Mouse (Mus musculus): ENCODE data around the gene Naga.

Naga gene

DNA sequence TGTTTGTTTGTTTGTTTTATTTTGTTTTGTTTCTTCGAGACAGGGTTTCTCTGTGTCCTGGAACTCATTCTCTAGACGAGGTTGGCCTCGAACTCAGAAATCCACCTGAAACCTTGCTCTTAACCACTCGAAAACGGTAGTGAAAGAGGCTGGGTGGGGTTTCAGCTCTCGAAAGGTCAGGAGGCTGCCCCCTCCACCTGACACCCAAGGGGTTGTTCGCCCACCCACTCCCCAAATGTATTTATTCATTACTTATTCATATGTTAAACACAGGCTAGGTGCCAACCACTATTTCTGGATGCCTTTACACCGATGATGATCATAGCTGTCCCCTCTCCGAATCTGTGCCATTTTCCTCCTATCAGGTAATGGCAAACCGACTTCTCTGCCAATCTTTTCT lies 425 bp upstream of the Naga start:
- no peak for DNase-seq (ENCODE audit: low spot score in 2 of 2)

DNA sequence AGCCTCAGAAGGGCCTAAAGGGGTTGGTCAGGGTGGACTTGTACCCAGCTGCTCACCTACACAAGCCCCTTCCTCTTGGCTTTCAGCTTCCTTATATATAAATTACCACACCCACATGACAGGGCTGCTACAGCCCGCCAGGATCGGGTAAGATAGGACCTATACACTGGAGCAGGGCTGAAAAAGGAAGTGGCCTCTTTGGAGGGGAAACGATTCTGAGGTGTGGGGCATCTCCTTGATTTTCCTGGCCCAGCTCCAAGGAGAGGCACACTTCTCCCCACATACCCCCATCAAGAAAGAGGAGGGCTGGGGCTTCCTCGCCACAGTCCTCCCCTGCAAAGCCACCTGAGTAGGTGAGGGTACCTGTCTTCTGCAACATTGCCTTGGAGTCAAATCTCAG lies 850 bp downstream of the Naga start:
- no peak for DNase-seq (ENCODE audit: low spot score in 2 of 2)

DNA sequence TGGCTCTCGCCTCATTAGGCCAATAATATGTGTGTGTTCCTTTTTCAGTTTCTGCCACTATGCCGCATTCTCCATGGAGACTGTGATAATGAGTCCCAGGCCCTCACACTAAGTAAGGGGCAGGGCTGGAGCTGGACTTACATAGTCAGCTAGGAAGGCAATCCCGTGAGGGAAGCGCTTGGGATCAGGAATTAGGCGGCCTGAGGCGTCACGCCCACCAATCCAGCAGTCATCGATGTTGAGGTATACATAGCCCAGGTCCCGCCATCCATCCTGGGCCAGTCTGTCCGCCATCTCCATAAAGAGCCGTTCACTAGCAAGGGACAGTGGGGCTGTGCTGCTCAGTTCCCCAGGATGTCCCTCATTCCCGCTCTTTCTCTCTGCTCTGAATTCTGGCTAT lies 2.1 kb downstream of the Naga start:
- no peak for DNase-seq (ENCODE audit: low spot score in 2 of 2)

DNA sequence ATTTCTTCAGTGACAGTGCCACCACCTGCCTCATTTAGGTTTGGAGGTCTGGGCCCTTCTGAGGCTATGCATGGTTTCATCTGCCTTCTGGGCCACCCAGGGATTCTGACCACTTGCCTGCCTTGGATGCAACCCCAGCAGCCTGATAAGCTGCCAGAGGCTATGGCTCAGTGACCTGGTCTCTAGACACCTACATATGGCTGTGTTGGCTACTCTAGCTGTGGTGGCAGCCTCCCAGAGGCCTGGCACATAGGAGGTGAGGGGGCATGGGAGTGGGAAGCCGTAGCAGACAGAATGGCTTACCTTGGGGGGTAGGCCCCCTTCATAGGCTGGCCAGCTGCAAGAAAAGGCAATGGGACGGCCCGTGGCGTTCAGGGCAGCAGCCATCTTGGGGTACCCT lies 3.5 kb downstream of the Naga start:
- DNase-seq (ENCODE audit: low spot score in 2 of 2), result no peak

DNA sequence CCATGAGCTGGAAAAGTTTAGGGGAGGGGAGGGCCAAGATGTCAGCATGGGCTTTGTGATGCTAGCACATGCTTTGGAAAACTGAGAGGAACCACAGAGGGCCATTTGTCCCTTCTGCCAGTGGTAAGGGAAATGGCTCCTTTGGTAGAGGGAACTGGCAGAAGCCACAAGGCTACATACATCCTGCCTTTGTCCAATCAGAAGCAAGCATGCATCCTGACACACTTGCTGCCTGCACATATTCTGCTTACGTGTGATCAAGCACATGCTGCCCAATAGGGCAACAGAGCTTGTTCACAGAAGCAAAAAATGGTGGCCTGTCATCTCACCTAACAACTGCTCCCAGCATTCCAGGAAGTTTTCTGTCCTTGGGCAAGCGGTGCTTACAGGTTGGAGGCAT lies 13.3 kb downstream of the Naga start:
- no peak for DNase-seq (ENCODE audit: low spot score in 2 of 2)

DNA sequence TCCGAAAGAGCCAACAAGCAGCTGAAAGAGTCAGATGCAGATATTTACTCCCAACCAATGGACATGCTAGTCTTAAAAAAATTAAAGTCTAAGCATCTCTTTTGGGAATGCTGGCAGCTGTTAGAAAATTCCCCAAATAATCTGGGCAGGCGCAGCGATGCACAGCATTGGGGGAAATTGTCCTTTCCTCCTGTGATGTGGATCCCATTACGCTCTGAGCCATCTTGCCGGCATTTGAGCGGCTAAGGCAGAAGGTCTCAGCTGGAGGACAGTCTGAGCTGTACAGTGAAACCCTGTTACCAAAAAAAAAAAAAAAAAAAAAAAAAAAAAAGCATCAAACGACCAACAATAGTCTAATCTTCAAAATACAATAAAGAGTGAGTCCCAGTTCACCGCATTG lies 16.5 kb downstream of the Naga start:
- DNase-seq (ENCODE audit: low spot score in 2 of 2), result no peak

DNA sequence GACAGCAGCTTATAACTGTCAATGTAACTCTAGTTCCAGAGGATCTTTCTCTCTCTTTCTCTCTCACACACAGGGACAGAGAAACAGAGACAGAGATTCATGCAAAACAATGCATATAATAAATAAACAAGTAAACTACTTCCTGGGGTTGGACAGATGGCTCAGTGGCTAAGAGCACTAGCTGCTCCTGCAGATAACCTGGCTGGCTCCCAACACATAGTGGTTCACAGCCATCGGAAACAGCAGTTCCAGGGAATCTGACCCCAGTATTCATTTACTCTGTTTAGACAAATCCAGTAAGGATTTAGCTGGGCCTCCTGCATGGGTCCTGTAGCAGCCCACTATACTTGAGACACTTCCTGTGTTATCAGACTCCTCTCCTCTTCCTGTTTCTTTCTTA lies 19.1 kb downstream of the Naga start:
- DNase-seq (ENCODE audit: low spot score in 2 of 2), result no peak

DNA sequence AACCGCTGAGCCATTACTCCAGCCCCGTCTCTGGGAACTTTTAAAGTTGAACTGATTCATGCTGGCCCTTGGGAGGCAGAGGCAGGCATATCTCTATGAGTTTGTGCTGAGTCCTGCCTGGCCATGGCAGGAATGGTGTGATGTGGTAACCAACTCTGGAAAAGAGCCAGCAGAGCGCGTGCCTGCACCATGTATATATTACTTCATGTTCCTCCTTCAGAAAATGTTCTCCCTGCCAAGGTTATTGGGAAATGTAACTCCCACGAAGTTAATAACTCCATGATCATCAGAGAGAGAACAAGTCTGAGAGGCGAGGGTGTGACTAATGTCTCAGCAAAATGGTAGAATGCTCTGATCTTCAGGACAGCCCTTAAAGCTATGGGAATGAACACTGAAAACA lies 20.9 kb downstream of the Naga start:
- no peak for DNase-seq (ENCODE audit: low spot score in 2 of 2)

DNA sequence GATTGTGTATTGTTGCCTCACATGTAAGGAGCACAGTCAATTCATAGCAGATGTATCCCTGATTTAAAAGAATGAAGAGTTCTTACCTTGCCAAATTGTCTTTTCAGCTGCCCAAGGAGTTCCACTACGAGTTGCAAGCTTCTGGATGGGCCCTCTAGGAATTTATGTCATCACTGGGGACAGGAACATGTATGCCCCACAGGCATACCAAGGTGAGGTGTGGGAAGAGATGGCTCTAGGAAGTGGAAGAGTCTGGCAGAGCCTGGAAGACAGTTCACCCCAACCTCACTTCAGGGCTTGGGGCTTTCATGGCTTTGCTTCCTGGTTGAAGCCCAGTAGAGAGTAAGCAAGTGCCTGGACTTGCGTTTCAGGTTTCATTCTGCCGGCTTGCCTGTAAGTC lies 30.3 kb downstream of the Naga start:
- DNase-seq (ENCODE audit: low spot score in 2 of 2), result no peak

DNA sequence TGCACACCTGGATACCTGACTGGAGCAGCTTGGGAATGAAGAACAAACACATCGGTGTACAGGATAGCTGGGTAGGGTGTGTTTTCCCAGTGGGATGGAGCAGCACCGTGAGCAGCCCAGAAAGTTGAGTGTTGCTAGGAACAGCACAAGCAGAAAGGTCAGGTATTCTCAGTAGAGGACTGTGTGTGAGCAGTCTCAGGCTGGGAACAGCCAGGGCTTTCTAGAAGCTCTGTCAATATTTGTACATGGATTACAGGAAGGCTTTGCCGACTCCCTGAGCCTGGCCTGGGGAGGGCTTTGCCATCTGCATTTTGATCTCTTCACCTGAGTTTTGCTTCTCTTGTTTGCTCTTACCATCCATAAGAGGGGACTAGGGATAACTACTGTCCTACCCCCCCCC lies 31.6 kb downstream of the Naga start:
- no peak for DNase-seq (ENCODE audit: low spot score in 2 of 2)

DNA sequence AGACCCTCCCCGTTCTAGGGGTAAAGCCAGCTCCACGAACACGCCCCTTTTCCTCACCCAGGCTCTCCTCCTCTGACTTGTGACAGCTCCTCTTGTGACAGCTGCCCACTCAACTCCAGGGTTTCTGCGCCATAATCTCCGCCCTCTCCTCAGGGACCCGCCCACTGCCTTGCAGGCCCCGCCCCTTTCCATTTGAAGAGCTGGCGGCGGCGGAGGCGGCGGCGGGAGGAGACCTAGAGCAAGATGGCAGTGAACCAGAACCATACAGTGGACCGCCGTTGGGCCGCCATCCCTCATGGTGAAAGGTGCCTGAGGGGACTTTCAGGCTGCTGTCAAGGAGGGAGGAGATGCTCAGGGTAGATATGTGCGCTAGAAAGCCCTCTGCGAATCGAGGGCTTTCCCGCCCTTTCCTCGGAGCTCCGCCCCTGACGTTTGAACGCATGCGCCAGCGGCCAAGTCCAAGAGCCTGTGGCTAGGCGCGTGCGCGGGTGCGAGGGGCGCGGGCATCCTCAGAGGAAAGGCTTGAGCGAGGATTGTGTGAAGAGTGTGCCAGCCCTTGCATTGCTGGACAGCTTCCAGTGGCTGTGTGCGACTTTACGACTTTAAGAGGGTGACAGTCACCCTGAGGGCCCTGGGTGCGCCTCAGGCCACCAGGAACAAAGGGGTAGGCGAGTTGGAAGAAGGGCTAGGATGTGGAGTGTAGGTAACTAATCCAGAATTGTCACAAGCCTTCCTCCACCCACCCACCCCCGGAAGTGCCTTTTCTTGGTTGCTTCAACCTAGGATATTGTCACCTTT lies 39.8 kb downstream of the Naga start, which contains the start of gene Wbp2nl:
Wbp2nl (plus strand) TSS at position 191 of the 798 bp plus-strand sequence.
- no peak for DNase-seq (ENCODE audit: low spot score in 2 of 2)

DNA sequence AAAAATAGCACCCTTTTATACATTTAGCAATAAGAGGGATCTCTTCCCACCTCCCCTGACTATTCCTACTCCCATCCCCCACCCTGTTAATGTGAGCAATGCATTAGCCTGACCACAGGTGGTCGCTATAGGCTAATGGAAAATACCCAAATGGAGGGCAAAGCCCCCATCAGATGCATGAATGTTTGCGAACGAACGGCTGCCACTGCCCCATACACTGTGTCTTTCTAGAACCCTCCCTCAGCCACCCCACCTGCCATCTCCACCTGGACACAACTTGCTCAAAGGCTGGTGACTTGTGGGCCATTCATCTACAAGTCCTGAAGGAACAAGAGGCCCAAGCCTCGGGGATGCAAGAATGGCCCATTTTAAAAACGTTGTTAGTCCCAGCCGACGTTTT lies 44.7 kb downstream of the Naga start:
- peak in 1 of 2 experiments; percentile 24 for DNase-seq (ENCODE audit: low spot score in 2 of 2)

DNA sequence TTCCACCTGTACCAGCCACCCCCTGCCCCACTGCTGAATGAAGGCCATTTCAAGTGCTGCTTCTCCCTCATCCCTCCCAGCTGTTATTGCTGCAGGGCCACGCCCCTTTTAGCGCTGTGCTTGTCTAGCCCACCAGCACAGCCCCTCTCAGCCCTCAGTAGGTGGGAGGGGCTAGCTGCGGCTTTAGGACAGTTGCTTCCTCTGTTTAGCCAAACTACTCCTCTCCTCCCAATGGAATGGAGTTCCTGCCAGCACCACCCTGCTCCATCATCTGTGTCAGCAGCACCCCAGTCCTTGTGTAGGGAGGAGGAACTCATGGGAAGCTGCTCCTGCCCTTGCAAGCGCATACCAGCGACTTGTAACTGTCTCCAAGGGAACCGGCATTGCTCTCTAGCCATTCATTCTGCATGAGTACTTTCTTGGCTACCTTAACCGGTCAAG lies 45.4 kb downstream of the Naga start:
- peak in 1 of 2 experiments; percentile 26 for DNase-seq (ENCODE audit: low spot score in 2 of 2)

DNA sequence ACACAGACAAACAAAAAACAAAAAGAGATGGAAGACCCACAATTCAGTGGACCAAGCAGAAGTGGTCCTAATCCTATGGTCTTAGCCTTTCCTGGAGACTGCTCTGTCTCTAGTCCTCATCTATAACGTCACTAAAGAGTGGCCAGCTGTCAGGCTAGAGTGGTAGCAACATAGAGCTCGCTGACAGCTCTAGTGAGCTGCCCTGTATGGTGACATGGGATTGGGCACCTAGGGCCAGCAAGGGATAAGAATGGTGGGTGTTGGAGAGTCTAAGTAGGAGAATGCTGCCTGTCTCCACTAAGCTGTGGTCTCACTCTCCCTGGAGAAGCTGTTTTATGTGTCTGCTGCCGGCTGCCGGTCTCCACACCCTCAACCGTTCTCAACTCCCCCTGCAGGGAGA lies 45.9 kb downstream of the Naga start:
- DNase-seq (ENCODE audit: low spot score in 2 of 2), result no peak

DNA sequence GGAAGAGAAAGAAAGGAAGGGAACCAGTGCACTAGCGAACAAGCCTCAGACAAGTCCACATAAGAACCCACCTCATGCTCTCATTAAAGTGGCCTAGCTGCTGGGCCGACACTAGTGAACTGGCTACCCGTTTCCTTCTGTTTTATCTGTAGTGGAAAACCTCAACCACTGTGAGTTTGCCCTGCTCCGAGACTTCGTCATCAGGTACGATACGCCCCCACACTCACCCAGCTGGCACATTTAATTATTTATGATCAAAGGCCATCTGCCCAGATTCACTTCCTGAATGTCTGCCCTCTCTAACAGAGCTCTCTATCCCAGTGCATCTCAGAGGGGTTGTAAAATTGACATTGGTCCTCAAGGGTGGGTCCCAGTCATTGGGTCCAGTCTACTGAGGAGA lies 48.5 kb downstream of the Naga start:
- no peak for DNase-seq (ENCODE audit: low spot score in 2 of 2)

DNA sequence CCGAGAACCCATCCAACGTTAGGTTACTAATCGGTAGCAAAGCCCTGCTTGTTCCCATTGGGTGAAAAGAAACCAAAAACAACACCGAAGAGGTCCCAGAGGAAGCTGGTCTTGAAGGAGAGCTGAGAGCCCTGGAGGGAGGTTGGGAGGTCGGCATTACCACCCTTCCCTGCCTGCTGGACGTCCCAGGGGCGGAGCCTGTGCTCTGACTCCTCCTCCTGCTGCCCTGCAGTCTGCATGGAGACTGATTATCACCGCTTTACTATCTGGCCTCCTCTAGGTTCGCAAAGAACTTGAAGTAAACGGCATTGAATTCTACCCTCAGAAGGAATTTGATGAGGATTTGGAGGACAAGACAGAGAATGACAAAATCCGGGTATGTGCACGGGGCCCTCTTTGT lies 52.6 kb downstream of the Naga start:
- DNase-seq (ENCODE audit: low spot score in 2 of 2), result no peak

DNA sequence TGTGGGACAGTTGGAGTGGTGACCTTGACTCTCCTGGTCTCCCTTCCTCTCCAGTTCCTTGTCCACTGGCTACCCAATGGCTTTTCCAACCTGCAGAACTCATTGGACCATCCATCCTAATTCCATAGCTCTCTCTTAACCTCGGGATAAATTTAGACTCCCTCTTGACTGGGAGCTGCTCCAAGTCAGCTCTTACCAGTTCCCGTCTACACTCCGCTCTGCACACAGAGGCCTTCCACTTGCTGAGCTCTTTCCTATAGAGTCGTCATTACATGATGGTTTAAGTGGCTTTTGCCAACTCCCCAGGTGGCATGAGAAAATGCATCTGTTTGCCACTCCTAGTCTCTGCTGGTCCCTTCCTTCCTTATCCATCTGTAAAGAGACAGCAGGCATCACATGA lies 58.1 kb downstream of the Naga start:
- DNase-seq (ENCODE audit: low spot score in 2 of 2), result no peak

Measured in right cerebral cortex, adult 2 months (tissue).